8 mouse cellular contexts compared by ENCODE assay signal in genomic region chr1:178369272-178369651, GRCm38 (mm10). TPM values are rescaled to one million over a fixed set of nuclear protein-coding genes. Genes with fewer than 3 reads are reported as not detected.
DNase-seq lines count a peak whose midpoint lies in the region; ATAC-seq and TF ChIP-seq lines count a peak whose summit lies in the region.

No protein-coding gene starts in this region.

- no peak for TF ChIP-seq EP300 in lung, postnatal 0 days (IDR thresholded peaks at IDR 0.05)

- H3K4me1 ChIP-seq in embryonic facial prominence, embryonic 12.5 days = peaks cover 5% of the 10 kb centered on the region; the same call in 1 of the 2 replicates
- 0 out of 2 replicates have a peak, but pooled peaks cover 6% of the 10 kb centered on the region for H3K4me1 ChIP-seq in heart, embryonic 11.5 days (ENCODE audit: control insufficient read depth, insufficient read depth, low read length)
- H3K4me1 ChIP-seq in kidney, postnatal 0 days (replicated peaks; ENCODE audit: insufficient read depth, low read length) = no peaks in the 10 kb centered on the region
- no peaks in the 10 kb centered on the region; the same call in 1 of the 2 replicates for H3K4me1 ChIP-seq in lung, postnatal 0 days (ENCODE audit: insufficient read depth, low read depth, low read length)
- peaks cover 7% of the 10 kb centered on the region; the same call in 1 of the 2 replicates for H3K4me1 ChIP-seq in olfactory bulb, adult 2 months (ENCODE audit: control insufficient read depth, insufficient read depth, low read length)

- peak overlapping the region; percentile 79 for H3K4me2 ChIP-seq in embryonic facial prominence, embryonic 12.5 days (replicated peaks)
- H3K4me2 ChIP-seq in heart, embryonic 11.5 days = peak overlapping the region; percentile 86
- peak overlapping the region; percentile 68 for H3K4me2 ChIP-seq in kidney, postnatal 0 days (ENCODE audit: low read length)
- H3K4me2 ChIP-seq in lung, postnatal 0 days (replicated peaks; ENCODE audit: low read depth, low read length) = peak overlapping the region; percentile 68

- H3K9ac ChIP-seq in embryonic facial prominence, embryonic 12.5 days = peak overlapping the region; percentile 52
- peak overlapping the region; percentile 84 for H3K9ac ChIP-seq in heart, embryonic 11.5 days (ENCODE audit: low read depth, low read length)
- H3K9ac ChIP-seq in kidney, postnatal 0 days (ENCODE audit: low read depth, low read length) = peak overlapping the region; percentile 57
- H3K9ac ChIP-seq in lung, postnatal 0 days (replicated peaks; ENCODE audit: low read depth) = peak overlapping the region; percentile 41

- DNase-seq in CD4-positive, CD25-positive, alpha-beta regulatory T cell, adult 2 months (ENCODE audit: low read depth, low spot score) = peak; percentile 68
- peak; percentile 75 for DNase-seq in R1 (ENCODE audit: low read depth, low spot score)
- peak; percentile 76 for DNase-seq in kidney, postnatal 0 days (ENCODE audit: low spot score)
- peak; percentile 79 for DNase-seq in lung, postnatal 0 days (ENCODE audit: low spot score)
- peak; percentile 19 to 23 for DNase-seq in urinary bladder, postnatal 36 days (ENCODE audit: low spot score in 2 of 2)

- H3K27me3 ChIP-seq in embryonic facial prominence, embryonic 12.5 days = no peaks in the 10 kb centered on the region
- H3K27me3 ChIP-seq in heart, embryonic 11.5 days (ENCODE audit: control insufficient read depth, insufficient read depth, low read length) = no peaks in the 10 kb centered on the region
- no peaks in the 10 kb centered on the region for H3K27me3 ChIP-seq in kidney, postnatal 0 days (ENCODE audit: insufficient read depth, low read length)
- no peaks in the 10 kb centered on the region for H3K27me3 ChIP-seq in lung, postnatal 0 days (replicated peaks; ENCODE audit: insufficient read depth, low read length)

- H3K36me3 ChIP-seq in embryonic facial prominence, embryonic 12.5 days = no peaks in the 10 kb centered on the region
- H3K36me3 ChIP-seq in heart, embryonic 11.5 days (ENCODE audit: control insufficient read depth, insufficient read depth, low read length) = no peaks in the 10 kb centered on the region
- H3K36me3 ChIP-seq in kidney, postnatal 0 days (ENCODE audit: insufficient read depth, low read length) = no peaks in the 10 kb centered on the region
- H3K36me3 ChIP-seq in lung, postnatal 0 days (ENCODE audit: insufficient read depth, low read length) = no peaks in the 10 kb centered on the region

- no peaks in the 10 kb centered on the region for H3K9me3 ChIP-seq in embryonic facial prominence, embryonic 12.5 days
- no peaks in the 10 kb centered on the region for H3K9me3 ChIP-seq in heart, embryonic 11.5 days (replicated peaks; ENCODE audit: control insufficient read depth, low read length)
- H3K9me3 ChIP-seq in kidney, postnatal 0 days (replicated peaks; ENCODE audit: low read length) = no peaks in the 10 kb centered on the region
- H3K9me3 ChIP-seq in lung, postnatal 0 days (ENCODE audit: low read length) = no peaks in the 10 kb centered on the region

- ATAC-seq in embryonic facial prominence, embryonic 12.5 days (ENCODE audit: insufficient number of reproducible peaks, insufficient read depth, low FRiP score, low TSS enrichment) = peak; percentile 74; the same call in 1 of the 2 replicates
- peak; percentile 71 for ATAC-seq in heart, embryonic 11.5 days (replicated peaks; ENCODE audit: insufficient number of reproducible peaks, low FRiP score, low TSS enrichment)
- ATAC-seq in kidney, postnatal 0 days (replicated peaks; ENCODE audit: low FRiP score, low read depth) = peak; percentile 91
- ATAC-seq in lung, postnatal 0 days = peak; percentile 73

- peak overlapping the region; percentile 69; the same call in 1 of the 2 replicates for H3K27ac ChIP-seq in embryonic facial prominence, embryonic 12.5 days
- peak overlapping the region; percentile 94 for H3K27ac ChIP-seq in heart, embryonic 11.5 days (ENCODE audit: low read depth, low read length)
- H3K27ac ChIP-seq in kidney, postnatal 0 days = peak overlapping the region; percentile 85
- peak overlapping the region; percentile 76 for H3K27ac ChIP-seq in lung, postnatal 0 days (ENCODE audit: low read length)
- peak overlapping the region; percentile 99 for H3K27ac ChIP-seq in olfactory bulb, adult 2 months (ENCODE audit: insufficient read depth, low read depth, low read length)

- no peak for TF ChIP-seq POLR2A in olfactory bulb, adult 2 months (IDR thresholded peaks at IDR 0.05; ENCODE audit: insufficient read depth, low read depth, low read length)

- no peak for TF ChIP-seq CTCF in kidney, postnatal 0 days (IDR thresholded peaks at IDR 0.05; ENCODE audit: low read depth)
- TF ChIP-seq CTCF in lung, postnatal 0 days (IDR thresholded peaks at IDR 0.05) = no peak
- no peak for TF ChIP-seq CTCF in olfactory bulb, adult 2 months (IDR thresholded peaks at IDR 0.05; ENCODE audit: insufficient read depth, low read depth, low read length)

- H3K4me3 ChIP-seq in embryonic facial prominence, embryonic 12.5 days = peak overlapping the region; percentile 42
- peak overlapping the region; percentile 56 for H3K4me3 ChIP-seq in heart, embryonic 11.5 days (ENCODE audit: low read depth, low read length)
- H3K4me3 ChIP-seq in kidney, postnatal 0 days (replicated peaks; ENCODE audit: low read depth, low read length) = peak overlapping the region; percentile 39
- peak overlapping the region; percentile 47 for H3K4me3 ChIP-seq in lung, postnatal 0 days (ENCODE audit: low read depth, low read length)
- peak overlapping the region; percentile 76 for H3K4me3 ChIP-seq in olfactory bulb, adult 2 months (ENCODE audit: insufficient read depth, low read depth, low read length)

- WGBS in embryonic facial prominence, embryonic 12.5 days = under 1% methylated on average over 11 of the region's 11 CpGs
- WGBS in heart, embryonic 11.5 days (ENCODE audit: insufficient replicate concordance) = 2% methylated on average over 11 of the region's 11 CpGs
- WGBS in kidney, postnatal 0 days = 1% methylated on average over 11 of the region's 11 CpGs
- WGBS in lung, postnatal 0 days = under 1% methylated on average over 11 of the region's 11 CpGs
- under 1% methylated on average over 11 of the region's 11 CpGs for WGBS in olfactory bulb, adult 2 months

RNA-seq across cellular contexts. Expression of gene Hnrnpu, which starts 31.7 kb away (rescaled TPM):
- 797 and 876 TPM in 2 replicates for polyA plus RNA-seq in embryonic facial prominence, embryonic 12.5 days (2016; fragmentation: Nextera tagmentation; extraction: Ambion mirVana)
- polyA plus RNA-seq in heart, embryonic 11.5 days (2014; fragmentation: Nextera tagmentation; extraction: Ambion mirVana) = 379 and 381 TPM in 2 replicates
- 274 and 302 TPM in 2 replicates for polyA plus RNA-seq in kidney, postnatal 0 days (2015; fragmentation: Nextera tagmentation; extraction: Ambion mirVana)
- polyA plus RNA-seq in lung, postnatal 0 days (2015; fragmentation: Nextera tagmentation; extraction: Ambion mirVana) = 116 and 164 TPM in 2 replicates
- polyA plus RNA-seq in olfactory bulb, adult 2 months (2012; ENCODE audit: insufficient read depth, insufficient read length, low replicate concordance, missing spikeins) = 351 and 2,130 TPM in 2 replicates

RNA-seq across cellular contexts. Expression of gene Efcab2, which starts 36.6 kb away (rescaled TPM):
- polyA plus RNA-seq in embryonic facial prominence, embryonic 12.5 days (2016; fragmentation: Nextera tagmentation; extraction: Ambion mirVana) = 5.6 and 5.8 TPM in 2 replicates
- polyA plus RNA-seq in heart, embryonic 11.5 days (2014; fragmentation: Nextera tagmentation; extraction: Ambion mirVana) = 10.7 and 12.7 TPM in 2 replicates
- polyA plus RNA-seq in kidney, postnatal 0 days (2015; fragmentation: Nextera tagmentation; extraction: Ambion mirVana) = 8.1 TPM in 2 replicates
- 5.3 and 6.3 TPM in 2 replicates for polyA plus RNA-seq in lung, postnatal 0 days (2015; fragmentation: Nextera tagmentation; extraction: Ambion mirVana)
- not detected in 2 replicates for polyA plus RNA-seq in olfactory bulb, adult 2 months (2012; ENCODE audit: insufficient read depth, insufficient read length, low replicate concordance, missing spikeins)

RNA-seq across cellular contexts. Expression of gene Cox20, which starts 50.3 kb away (rescaled TPM):
- 144 and 148 TPM in 2 replicates for polyA plus RNA-seq in embryonic facial prominence, embryonic 12.5 days (2016; fragmentation: Nextera tagmentation; extraction: Ambion mirVana)
- 174 and 178 TPM in 2 replicates for polyA plus RNA-seq in heart, embryonic 11.5 days (2014; fragmentation: Nextera tagmentation; extraction: Ambion mirVana)
- 216 and 225 TPM in 2 replicates for polyA plus RNA-seq in kidney, postnatal 0 days (2015; fragmentation: Nextera tagmentation; extraction: Ambion mirVana)
- 87.1 and 94.8 TPM in 2 replicates for polyA plus RNA-seq in lung, postnatal 0 days (2015; fragmentation: Nextera tagmentation; extraction: Ambion mirVana)
- not detected in 2 replicates for polyA plus RNA-seq in olfactory bulb, adult 2 months (2012; ENCODE audit: insufficient read depth, insufficient read length, low replicate concordance, missing spikeins)

Comparison
In these comparisons a context has a peak if more than half of its experiments do, and no peak if none do; other contexts are left out.
1. Peak in every context shown above with its lines: DNase-seq, ATAC-seq, H3K4me3 ChIP-seq and H3K27ac ChIP-seq.
2. DNase-seq: peak in every context shown above with its lines; median percentile 79 in lung, postnatal 0 days; 76 in kidney, postnatal 0 days; 75 in R1; 68 in CD4-positive, CD25-positive, alpha-beta regulatory T cell, adult 2 months; 21 in urinary bladder, postnatal 36 days.